Mouse (Mus musculus): ENCODE data around the gene Uqcr11. TPM values are rescaled to one million over a fixed set of nuclear protein-coding genes. Genes with fewer than 3 reads are reported as not detected.

Uqcr11 gene
- total RNA-seq, 1 experiment = 995 TPM

- no peak overlapping the region; the same call in 1 of the 2 replicates for H3K27ac ChIP-seq (ENCODE audit: insufficient read depth, low read depth, low read length, poor library complexity, severe bottlenecking)
- in situ Hi-C loops (cut with MboI; ENCODE audit: low sequenced_read_pairs in 2 of 2, unreplicated experiment in 2 of 2) = no loop called here
- DNase-seq (ENCODE audit: low read depth, low spot score) = peak; percentile 83
Measured at GRCm38 (mm10) chr10:80423562-80423961, 16.9 kb upstream of the Uqcr11 start.

DNA sequence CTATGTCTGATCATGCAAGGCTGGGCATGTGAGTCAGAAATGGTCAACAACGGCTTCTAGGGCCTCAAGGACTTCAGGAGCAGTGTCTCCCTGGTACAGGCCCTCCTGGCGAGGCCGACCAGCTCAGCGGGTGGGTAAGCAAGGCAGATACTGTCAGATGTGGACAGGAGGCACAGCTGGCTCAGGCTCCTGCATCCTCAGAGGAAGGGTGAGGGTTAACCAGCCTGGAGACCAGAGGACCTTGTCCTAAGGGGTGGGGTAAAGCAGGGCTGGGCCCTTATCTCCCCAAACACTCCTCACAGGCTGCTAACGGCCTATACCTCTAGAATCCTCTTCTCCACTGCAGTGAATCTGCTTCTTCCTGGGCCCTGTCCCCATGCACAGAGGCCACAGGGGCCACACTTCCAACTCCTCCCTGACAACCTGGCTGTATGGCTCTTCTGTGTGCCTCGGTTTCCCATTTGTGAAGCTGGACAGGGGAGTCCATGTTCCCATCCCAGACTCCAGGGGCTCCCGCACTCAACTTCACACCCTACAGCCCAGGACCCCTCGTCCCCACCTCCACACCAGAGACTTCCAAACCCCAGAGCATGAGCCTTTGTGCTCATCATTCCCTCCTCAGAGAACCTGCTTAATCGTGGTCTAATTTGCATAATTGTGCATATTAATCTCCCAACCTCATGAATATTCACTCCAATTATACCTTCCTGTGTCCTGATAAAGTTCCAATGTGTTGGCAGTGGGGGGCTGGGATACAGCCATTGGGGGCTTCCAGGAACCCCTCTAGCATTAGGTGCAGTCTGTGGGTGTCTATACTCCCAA is 15.2 kb upstream of the Uqcr11 start:
- H3K4me1 ChIP-seq (ENCODE audit: control insufficient read depth in 2 of 2, insufficient read depth in 2 of 2, low read length in 2 of 2, poor library complexity in 1 of 2) = peaks cover 0 to 7% of the 10 kb centered on the region in 2 experiments; a peak in 1 of 4 replicates
- no peak overlapping the region for H3K27ac ChIP-seq (ENCODE audit: insufficient read depth, low read depth, low read length, poor library complexity, severe bottlenecking)
- H3K36me3 ChIP-seq (ENCODE audit: control insufficient read depth, insufficient read depth, low read length, poor library complexity, severe bottlenecking) = peaks cover 63% of the 10 kb centered on the region
- DNase-seq (ENCODE audit: low read depth, low spot score) = no peak
- H3K9ac ChIP-seq (ENCODE audit: insufficient read depth, low read depth, low read length, poor library complexity, severe bottlenecking) = no peak overlapping the region
- in situ Hi-C loops (cut with MboI; ENCODE audit: low sequenced_read_pairs in 2 of 2, unreplicated experiment in 2 of 2) = no loop called here
- no peaks in the 10 kb centered on the region for H3K9me3 ChIP-seq (ENCODE audit: control insufficient read depth, insufficient read depth, low read depth, low read length)
- H3K4me3 ChIP-seq (ENCODE audit: insufficient read depth in 1 of 2, low read depth in 1 of 2, low read length in 2 of 2, poor library complexity in 1 of 2, severe bottlenecking in 1 of 2) = no peak overlapping the region
- TF ChIP-seq ZC3H11A (IDR thresholded peaks at IDR 0.05; ENCODE audit: borderline replicate concordance, low read depth, low read length) (no peak), ZNF384 (IDR thresholded peaks at IDR 0.05; ENCODE audit: low read depth, low read length) (no peak), MAFK (IDR thresholded peaks at IDR 0.05; ENCODE audit: insufficient read depth, low read depth, low read length) (no peak), CHD2 (IDR thresholded peaks at IDR 0.05; ENCODE audit: low read depth, low read length) (no peak), HCFC1 (IDR thresholded peaks at IDR 0.05; ENCODE audit: borderline replicate concordance, insufficient read depth, low read length) (no peak)

More at GRCm38 (mm10) chr10:80423562-80423961, 16.9 kb upstream of the Uqcr11 start:
- Histone ChIP-seq H3K9ac (ENCODE audit: insufficient read depth, low read depth, low read length, poor library complexity, severe bottlenecking) (no peak overlapping the region), H3K4me1 (ENCODE audit: control insufficient read depth in 2 of 2, insufficient read depth in 2 of 2, low read length in 2 of 2, poor library complexity in 1 of 2) (peaks cover 0 to 7% of the 10 kb centered on the region in 2 experiments; a peak in 1 of 4 replicates), H3K36me3 (ENCODE audit: control insufficient read depth, insufficient read depth, low read length, poor library complexity, severe bottlenecking) (peaks cover 62% of the 10 kb centered on the region), H3K9me3 (ENCODE audit: control insufficient read depth, insufficient read depth, low read depth, low read length) (no peaks in the 10 kb centered on the region), H3K4me3 (ENCODE audit: insufficient read depth in 1 of 2, low read depth in 1 of 2, low read length in 2 of 2, poor library complexity in 1 of 2, severe bottlenecking in 1 of 2) (no peak overlapping the region)
- TF ChIP-seq HCFC1 (IDR thresholded peaks at IDR 0.05; ENCODE audit: borderline replicate concordance, insufficient read depth, low read length) (no peak), CHD2 (IDR thresholded peaks at IDR 0.05; ENCODE audit: low read depth, low read length) (no peak), MAFK (IDR thresholded peaks at IDR 0.05; ENCODE audit: insufficient read depth, low read depth, low read length) (no peak), ZNF384 (IDR thresholded peaks at IDR 0.05; ENCODE audit: low read depth, low read length) (no peak), ZC3H11A (IDR thresholded peaks at IDR 0.05; ENCODE audit: borderline replicate concordance, low read depth, low read length) (no peak)

- Histone ChIP-seq H3K9ac (ENCODE audit: insufficient read depth, low read depth, low read length, poor library complexity, severe bottlenecking) (no peak overlapping the region), H3K4me3 (ENCODE audit: insufficient read depth in 1 of 2, low read depth in 1 of 2, low read length in 2 of 2, poor library complexity in 1 of 2, severe bottlenecking in 1 of 2) (no peak overlapping the region), H3K4me1 (ENCODE audit: control insufficient read depth in 2 of 2, insufficient read depth in 2 of 2, low read length in 2 of 2, poor library complexity in 1 of 2) (peaks cover 0 to 7% of the 10 kb centered on the region in 2 experiments; a peak in 1 of 4 replicates), H3K9me3 (ENCODE audit: control insufficient read depth, insufficient read depth, low read depth, low read length) (no peaks in the 10 kb centered on the region), H3K36me3 (ENCODE audit: control insufficient read depth, insufficient read depth, low read length, poor library complexity, severe bottlenecking) (peaks cover 63% of the 10 kb centered on the region), H3K27ac (ENCODE audit: insufficient read depth, low read depth, low read length, poor library complexity, severe bottlenecking) (no peak overlapping the region)
- in situ Hi-C loops (cut with MboI; ENCODE audit: low sequenced_read_pairs in 2 of 2, unreplicated experiment in 2 of 2) = no loop called here
- no peak for DNase-seq (ENCODE audit: low read depth, low spot score)
- TF ChIP-seq MAFK (IDR thresholded peaks at IDR 0.05; ENCODE audit: insufficient read depth, low read depth, low read length) (no peak), HCFC1 (IDR thresholded peaks at IDR 0.05; ENCODE audit: borderline replicate concordance, insufficient read depth, low read length) (no peak), ZNF384 (IDR thresholded peaks at IDR 0.05; ENCODE audit: low read depth, low read length) (no peak), CHD2 (IDR thresholded peaks at IDR 0.05; ENCODE audit: low read depth, low read length) (no peak), ZC3H11A (IDR thresholded peaks at IDR 0.05; ENCODE audit: borderline replicate concordance, low read depth, low read length) (no peak)
Measured at GRCm38 (mm10) chr10:80421208-80421607, 14.6 kb upstream of the Uqcr11 start.

DNA sequence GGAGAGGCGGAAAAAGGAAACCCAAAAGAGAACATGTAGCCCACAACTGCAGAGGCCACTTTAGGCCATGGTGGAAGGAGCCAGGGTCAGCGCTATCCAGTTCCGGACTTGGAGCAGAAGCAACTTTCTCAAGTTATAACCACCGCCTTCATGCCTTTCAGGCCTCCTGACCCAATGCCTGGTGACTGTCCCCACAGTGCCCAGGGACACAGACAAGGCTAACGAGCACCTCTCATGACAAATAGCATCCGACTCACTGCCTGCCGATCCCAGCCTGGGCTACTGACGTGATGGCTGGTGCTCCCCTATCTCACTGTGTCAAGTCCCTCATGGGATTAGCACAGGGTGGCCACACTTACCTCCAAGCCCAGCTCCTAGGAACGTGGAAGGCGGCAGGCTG is 14.1 kb upstream of the Uqcr11 start:
- no peak overlapping the region for H3K27ac ChIP-seq (ENCODE audit: insufficient read depth, low read depth, low read length, poor library complexity, severe bottlenecking)
- no peaks in the 10 kb centered on the region for H3K9me3 ChIP-seq (ENCODE audit: control insufficient read depth, insufficient read depth, low read depth, low read length)
- DNase-seq (ENCODE audit: low read depth, low spot score) = no peak
- peaks cover 0 to 7% of the 10 kb centered on the region in 2 experiments; a peak in 1 of 4 replicates for H3K4me1 ChIP-seq (ENCODE audit: control insufficient read depth in 2 of 2, insufficient read depth in 2 of 2, low read length in 2 of 2, poor library complexity in 1 of 2)
- H3K36me3 ChIP-seq (ENCODE audit: control insufficient read depth, insufficient read depth, low read length, poor library complexity, severe bottlenecking) = peaks cover 66% of the 10 kb centered on the region
- no peak overlapping the region for H3K4me3 ChIP-seq (ENCODE audit: insufficient read depth in 1 of 2, low read depth in 1 of 2, low read length in 2 of 2, poor library complexity in 1 of 2, severe bottlenecking in 1 of 2)
- no peak for TF ChIP-seq ZC3H11A (IDR thresholded peaks at IDR 0.05; ENCODE audit: borderline replicate concordance, low read depth, low read length)
- TF ChIP-seq CHD2 (IDR thresholded peaks at IDR 0.05; ENCODE audit: low read depth, low read length) = no peak
- no peak for TF ChIP-seq HCFC1 (IDR thresholded peaks at IDR 0.05; ENCODE audit: borderline replicate concordance, insufficient read depth, low read length)
- TF ChIP-seq MAFK (IDR thresholded peaks at IDR 0.05; ENCODE audit: insufficient read depth, low read depth, low read length) = no peak
- TF ChIP-seq ZNF384 (IDR thresholded peaks at IDR 0.05; ENCODE audit: low read depth, low read length) = no peak
- in situ Hi-C loops (cut with MboI; ENCODE audit: low sequenced_read_pairs in 2 of 2, unreplicated experiment in 2 of 2) = no loop called here
- no peak overlapping the region for H3K9ac ChIP-seq (ENCODE audit: insufficient read depth, low read depth, low read length, poor library complexity, severe bottlenecking)

All from ES-E14 (cell line).